Mouse (Mus musculus): Measurements from ENCODE around the gene Olfr683. TPM values are rescaled to one million over a fixed set of nuclear protein-coding genes. Genes with fewer than 3 reads are reported as not detected.
"Not testable (repeated sequence)": the region's sequence is repeated elsewhere in the genome, so short reads cannot be mapped to it uniquely, and the experiment has no call there.

The Olfr683 gene
- total RNA-seq (2021) = not detected

- no peak for DNase-seq (ENCODE audit: extremely low spot score in 1 of 2, low spot score in 1 of 2)
These were observed at the start of gene Olfr683 for GRCm38 (mm10) chr7:105146912-105147311. Gene Olfr683 (minus strand): TSS chr7:105147012.

DNA sequence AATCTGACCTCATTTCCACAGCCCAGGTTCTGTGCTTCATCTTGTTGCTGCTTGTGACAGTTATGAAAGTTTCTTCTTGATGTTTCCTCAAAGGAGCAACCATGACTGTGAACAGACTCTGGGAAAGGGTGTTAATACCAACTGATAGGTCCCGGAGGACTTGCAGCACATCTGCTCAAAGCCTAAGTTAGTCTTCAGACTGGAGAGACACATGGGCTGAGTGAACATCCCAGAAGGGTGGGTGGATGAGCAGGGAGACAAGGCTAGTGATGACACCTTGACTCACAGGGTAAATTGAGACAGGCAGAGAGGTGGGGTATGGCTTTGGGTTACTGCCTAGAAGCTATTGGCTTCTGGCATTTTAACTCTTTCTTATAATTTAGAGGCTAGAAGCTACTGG lies 39.1 kb upstream of the Olfr683 start, which contains the start of gene Olfr685:
Gene Olfr685, minus strand, starts transcription at position 101 of the 400 bp plus-strand sequence.
- DNase-seq (ENCODE audit: extremely low spot score in 1 of 2, low spot score in 1 of 2) = no peak

DNA sequence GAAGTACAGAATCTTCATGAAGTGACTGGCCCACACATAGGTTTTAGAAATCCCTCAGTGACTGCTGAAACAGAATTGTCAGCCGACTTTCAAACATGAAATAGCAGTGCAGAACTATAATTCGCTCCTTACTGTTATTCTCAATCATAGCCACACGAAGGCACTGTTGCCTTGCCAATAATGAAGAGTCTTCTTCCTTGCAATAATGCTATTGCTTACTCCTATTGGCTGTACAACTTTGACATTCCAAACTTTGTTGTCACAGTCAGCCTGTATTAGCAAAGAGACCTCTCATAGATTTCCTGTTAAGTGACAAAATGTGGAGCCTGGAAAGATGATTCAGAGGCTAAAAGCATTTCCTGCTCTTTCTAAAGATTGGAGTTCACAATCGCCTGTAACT lies 24.0 kb upstream of the Olfr683 start:
- peak in 1 of 2 experiments; percentile 14 for DNase-seq (ENCODE audit: extremely low spot score in 1 of 2, low spot score in 1 of 2)

- no peak for DNase-seq (ENCODE audit: extremely low spot score in 1 of 2, low spot score in 1 of 2)
These were observed 16.7 kb upstream of the Olfr683 start, which contains the start of gene Olfr684 for GRCm38 (mm10) chr7:105163553-105163952. Gene Olfr684 (minus strand): TSS chr7:105163653.

GRCm38 (mm10) chr7:105141275-105141674 lies 5.5 kb downstream of the Olfr683 start:
- DNase-seq (ENCODE audit: extremely low spot score in 1 of 2, low spot score in 1 of 2) = no peak

DNA sequence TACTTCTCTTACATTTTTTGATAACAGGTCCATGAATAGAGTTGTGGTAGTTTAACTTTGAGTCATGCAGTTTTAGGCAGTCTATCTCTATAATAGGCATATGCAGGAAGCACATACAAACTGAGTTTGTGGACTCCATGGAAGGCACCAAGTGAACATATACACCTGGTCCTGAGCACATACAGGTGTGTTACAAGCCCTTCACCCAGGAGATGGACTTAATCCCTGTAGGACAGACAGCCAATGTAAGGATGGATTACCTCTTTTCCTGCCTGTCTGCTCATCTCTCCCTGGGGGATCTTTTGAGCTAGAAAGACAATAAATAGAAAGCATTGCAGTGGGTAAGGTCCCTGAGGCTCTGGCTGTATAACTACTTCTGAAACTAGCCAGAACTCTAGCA lies 30.3 kb downstream of the Olfr683 start, which contains the start of gene Olfr681:
Gene Olfr681, plus strand, starts transcription at position 301 of the 400 bp plus-strand sequence.
- DNase-seq (ENCODE audit: extremely low spot score in 1 of 2, low spot score in 1 of 2) = no peak

- not testable (repeated sequence) for DNase-seq (ENCODE audit: extremely low spot score in 1 of 2, low spot score in 1 of 2)
These were observed 54.1 kb downstream of the Olfr683 start, which contains the start of gene Olfr680-ps1 for GRCm38 (mm10) chr7:105092717-105093116. Gene Olfr680-ps1 (minus strand): TSS chr7:105092817.

Other genes with a start within 250 kb of the Olfr683 start
- not detected for gene Olfr667, start 225.5 kb downstream of the Olfr683 start, total RNA-seq (2021)
- gene Olfr668, start 219.0 kb downstream of the Olfr683 start, total RNA-seq (2021) = not detected
- gene Olfr669, start 212.8 kb downstream of the Olfr683 start, total RNA-seq (2021) = not detected
- gene Olfr670, start 184.4 kb downstream of the Olfr683 start, total RNA-seq (2021) = not detected
- gene Olfr671, start 167.9 kb downstream of the Olfr683 start, total RNA-seq (2021) = not detected
- gene Olfr672, start 145.0 kb downstream of the Olfr683 start, total RNA-seq (2021) = not detected
- gene Olfr675, start 118.6 kb downstream of the Olfr683 start, total RNA-seq (2021) = not detected
- gene Olfr676, start 114.3 kb downstream of the Olfr683 start, total RNA-seq (2021) = not detected
- not detected for gene Olfr677, start 95.6 kb downstream of the Olfr683 start, total RNA-seq (2021)
- not detected for gene Olfr678, start 82.5 kb downstream of the Olfr683 start, total RNA-seq (2021)
- not detected for gene Olfr679, start 65.8 kb downstream of the Olfr683 start, total RNA-seq (2021)
- not detected for gene Olfr680-ps1, start 54.2 kb downstream of the Olfr683 start, total RNA-seq (2021)
- not detected for gene Olfr681, start 30.2 kb downstream of the Olfr683 start, total RNA-seq (2021)
- not detected for gene Olfr684, start 16.6 kb upstream of the Olfr683 start, total RNA-seq (2021)
- gene Olfr685, start 39.0 kb upstream of the Olfr683 start, total RNA-seq (2021) = not detected
- not detected for gene Olfr686, start 60.5 kb upstream of the Olfr683 start, total RNA-seq (2021)
- gene Olfr688, start 141.1 kb upstream of the Olfr683 start, total RNA-seq (2021) = not detected
- not detected for gene Olfr689, start 164.2 kb upstream of the Olfr683 start, total RNA-seq (2021)
- under 1 TPM; 0.44 to 0.70 TPM for gene Olfr690, start 187.1 kb upstream of the Olfr683 start, total RNA-seq (2021)
- gene Olfr691, start 195.3 kb upstream of the Olfr683 start, total RNA-seq (2021) = under 1 TPM; 0.32 to 0.68 TPM
- gene Olfr692, start 221.2 kb upstream of the Olfr683 start, total RNA-seq (2021) = not detected
- not detected for gene Gm5901, start 228.0 kb upstream of the Olfr683 start, total RNA-seq (2021)